Mouse (Mus musculus) ES-Bruce4 (cell line): Measurements from ENCODE around the gene Zc3h6.
"Not testable (repeated sequence)": the region's sequence is repeated elsewhere in the genome, so short reads cannot be mapped to it uniquely, and the experiment has no call there.

Experiments used
- CTCF ChIP-seq: IDR thresholded peaks from one replicate; pipeline ENCODE4 v1.8.1; 2011; ENCODE audit warnings: low read depth, low read length
- EP300 ChIP-seq: IDR thresholded peaks from 2 replicates; pipeline ENCODE4 v1.6.1; 2011; ENCODE audit warnings: low read depth, low read length; ENCODE audit not compliant: insufficient read depth
- POLR2A ChIP-seq: IDR thresholded peaks from one replicate; pipeline ENCODE4 v1.8.1; 2011; ENCODE audit warnings: low read length; ENCODE audit not compliant: insufficient read depth

DNA sequence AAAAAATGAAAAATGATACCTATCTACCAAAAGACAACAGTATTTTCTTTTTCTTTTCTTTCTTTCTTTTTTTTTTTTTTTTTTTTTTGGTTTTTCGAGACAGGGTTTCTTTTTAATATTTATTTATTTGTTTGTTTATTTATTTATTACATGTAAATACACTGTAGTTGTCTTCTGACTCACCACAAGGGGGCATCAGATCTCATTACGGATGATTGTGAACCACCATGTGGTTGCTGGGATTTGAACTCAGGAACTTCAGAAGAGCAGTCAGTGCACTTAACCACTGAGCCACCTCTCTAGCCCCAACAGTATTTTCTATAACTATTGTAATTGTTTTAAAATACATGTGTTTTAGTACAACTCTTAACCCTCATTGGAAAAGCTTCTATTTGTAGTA, 41.7 kb downstream of the Zc3h6 start:
- not testable (repeated sequence) for TF ChIP-seq CTCF, POLR2A, EP300
